Mouse (Mus musculus) heart, embryonic 10.5 days (tissue): ENCODE results near the gene Dennd1a. TPM values are rescaled to one million over a fixed set of nuclear protein-coding genes. Genes with fewer than 3 reads are reported as not detected.

Experiments used
- DNase-seq: peaks from one replicate; pipeline ENCODE4 v3.0.0-alpha.2; 2017; ENCODE audit warnings: low spot score
- H3K27ac ChIP-seq: fragments of 300-500 bp; sonication (generic); 2 replicates; pipeline ENCODE4 v1.5.1; 2016; ENCODE audit warnings: mild to moderate bottlenecking
- H3K27me3 ChIP-seq: fragments of 300-500 bp; sonication (generic); 2 replicates; pipeline ENCODE4 v1.6.1; 2016; ENCODE audit warnings: mild to moderate bottlenecking; ENCODE audit not compliant: poor library complexity, insufficient read depth, severe bottlenecking
- H3K36me3 ChIP-seq: fragments of 300-500 bp; sonication (generic); 2 replicates; pipeline ENCODE4 v1.6.1; 2016; ENCODE audit warnings: mild to moderate bottlenecking, moderate library complexity
- H3K4me1 ChIP-seq: fragments of 300-500 bp; sonication (generic); 2 replicates; pipeline ENCODE4 v1.6.1; 2016; ENCODE audit warnings: mild to moderate bottlenecking
- H3K4me3 ChIP-seq: fragments of 300-500 bp; sonication (generic); 2 replicates; pipeline ENCODE4 v1.5.1; 2016; ENCODE audit warnings: mild to moderate bottlenecking, moderate library complexity
- H3K9me3 ChIP-seq: fragments of 300-500 bp; sonication (generic); 2 replicates; pipeline ENCODE4 v1.6.1; 2016; ENCODE audit warnings: mild to moderate bottlenecking, moderate library complexity
- WGBS: fragments of 180-500 bp; shearing (Covaris S2); methylation state at CpG from one replicate; pipeline ENCODE4 v1.1.7; 2016; 5-methylcytosine and 5-hydroxymethylcytosine counted together
- polyA plus RNA-seq: library from polyadenylated mRNA; unstranded; fragments of >200 nt; fragmentation: Nextera tagmentation; extraction: Ambion mirVana; gene quantifications from 2 replicates; pipeline ENCODE4 v1.2.1, GENCODE M21; 2016

Dennd1a gene
- polyA plus RNA-seq, 1 experiment from 2014 or later: 14.8 TPM

DNA sequence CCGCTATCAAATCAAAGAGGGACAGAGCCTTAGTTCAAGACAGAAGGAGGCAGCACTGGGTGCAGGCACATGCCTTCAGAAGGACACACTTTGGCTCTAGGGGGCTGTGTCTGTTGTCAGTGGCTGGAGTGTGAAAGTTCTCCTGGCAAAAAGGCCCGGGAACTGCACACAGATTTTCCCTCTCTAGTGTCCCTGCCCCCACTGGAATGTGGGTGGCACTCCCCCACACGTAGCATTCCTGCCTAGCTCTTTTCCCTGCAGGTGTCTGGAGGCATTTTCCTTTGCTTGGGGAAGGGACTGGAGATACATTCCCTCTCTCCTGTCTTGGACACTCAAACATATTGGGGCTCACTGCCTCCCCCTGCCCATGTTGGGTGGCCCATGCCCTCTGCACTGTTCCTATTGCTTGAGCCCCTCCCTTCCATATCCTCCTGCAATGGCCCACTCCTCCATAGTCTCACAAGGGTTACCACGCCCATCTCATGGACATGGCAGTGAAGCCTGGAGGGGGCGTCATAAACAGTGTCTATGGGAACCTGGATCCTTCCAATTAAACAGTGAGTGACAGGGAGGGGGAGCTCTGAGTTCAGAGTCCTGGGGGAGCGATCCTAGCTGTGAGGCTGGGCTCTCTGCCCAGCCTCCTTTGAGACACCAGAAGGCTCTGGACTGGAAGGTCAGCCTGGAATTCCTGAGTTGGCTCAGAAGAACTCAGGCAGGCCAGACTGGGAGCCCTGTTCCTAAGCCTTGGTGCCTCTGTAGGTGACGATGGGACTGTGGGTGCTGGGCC, 498.8 kb downstream of the Dennd1a start:
- Histone ChIP-seq H3K36me3 (peaks cover 55% of the 10 kb centered on the region), H3K27ac (peak overlapping the region; percentile 73), H3K27me3 (peaks cover 43% of the 10 kb centered on the region), H3K4me3 (no peak overlapping the region), H3K4me1 (peaks cover 58% of the 10 kb centered on the region), H3K9me3 (no peaks in the 10 kb centered on the region; the same call in 1 of the 2 replicates)
- WGBS: 57% methylated on average over 7 of the region's 7 CpGs
- no peak for DNase-seq

DNA sequence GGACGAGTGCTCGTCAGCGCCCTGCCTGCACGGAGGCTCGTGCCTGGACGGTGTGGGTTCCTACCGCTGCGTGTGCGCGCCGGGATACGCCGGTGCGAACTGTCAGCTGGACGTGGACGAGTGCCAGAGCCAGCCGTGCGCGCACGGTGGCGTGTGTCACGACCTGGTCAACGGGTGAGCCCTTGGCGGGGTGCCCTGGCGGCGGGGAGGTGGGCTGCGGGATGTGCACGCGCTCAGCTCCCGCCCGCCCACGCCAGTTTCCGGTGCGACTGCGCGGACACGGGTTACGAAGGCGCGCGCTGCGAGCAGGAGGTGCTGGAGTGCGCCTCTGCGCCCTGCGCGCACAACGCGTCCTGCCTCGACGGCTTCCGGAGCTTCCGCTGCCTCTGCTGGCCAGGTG, 500.7 kb downstream of the Dennd1a start:
- no peaks in the 10 kb centered on the region; the same call in 1 of the 2 replicates for H3K9me3 ChIP-seq
- peaks cover 24% of the 10 kb centered on the region; the same call in 1 of the 2 replicates for H3K27me3 ChIP-seq
- H3K36me3 ChIP-seq: peaks cover 38% of the 10 kb centered on the region
- H3K4me3 ChIP-seq: peak overlapping the region; percentile 52
- 18% methylated on average over 52 of the region's 52 CpGs for WGBS
- peaks cover 65% of the 10 kb centered on the region for H3K4me1 ChIP-seq
- H3K27ac ChIP-seq: peak overlapping the region; percentile 81
- DNase-seq: peak; percentile 78

DNA sequence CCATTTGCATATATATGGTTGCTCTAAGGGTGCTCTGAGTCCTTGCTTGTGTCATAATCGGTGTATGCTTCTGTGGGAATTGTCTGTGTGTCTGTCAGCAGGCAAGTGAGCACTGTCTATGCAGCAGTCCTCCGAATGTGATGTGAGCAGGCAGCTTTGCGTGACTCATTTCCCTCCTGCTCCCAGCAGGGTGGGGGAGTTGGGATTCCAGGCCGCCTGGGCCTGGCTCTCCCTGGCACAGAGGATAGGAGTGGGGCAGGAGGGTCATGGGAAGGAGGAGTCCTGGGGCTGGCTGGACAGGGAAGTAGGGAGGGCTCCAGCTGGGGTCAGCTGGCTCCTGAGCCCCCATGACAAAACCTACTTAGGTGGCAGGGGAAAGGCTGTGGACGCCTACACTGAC, 502.7 kb downstream of the Dennd1a start:
- Histone ChIP-seq H3K4me3 (no peak overlapping the region), H3K27ac (peak overlapping the region; percentile 67; the same call in 1 of the 2 replicates), H3K36me3 (peaks cover 18% of the 10 kb centered on the region), H3K9me3 (no peaks in the 10 kb centered on the region; the same call in 1 of the 2 replicates), H3K4me1 (peaks cover 82% of the 10 kb centered on the region), H3K27me3 (peaks cover 10% of the 10 kb centered on the region; the same call in 1 of the 2 replicates)
- no peak for DNase-seq
- 55% methylated on average over 5 of the region's 5 CpGs for WGBS

DNA sequence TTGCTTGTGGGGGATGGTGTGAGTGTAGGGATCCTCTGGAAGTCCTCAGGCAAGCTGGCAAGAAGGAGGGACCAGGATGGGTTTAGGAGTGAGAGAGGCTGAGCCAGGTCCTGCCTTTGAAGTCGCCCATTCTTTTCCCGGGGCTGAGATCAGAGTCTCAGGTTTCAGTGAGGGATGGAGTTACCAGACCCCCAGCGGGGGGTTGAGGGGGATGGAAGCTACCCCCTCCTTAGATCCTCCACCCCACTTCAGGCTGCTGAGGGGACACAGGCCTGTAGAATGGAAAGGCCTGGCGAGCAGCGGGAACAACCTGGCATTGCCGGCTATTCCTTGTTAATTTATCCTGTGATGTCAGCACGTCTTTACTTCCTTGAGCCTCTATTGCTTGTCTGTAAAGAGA, 505.2 kb downstream of the Dennd1a start:
- Histone ChIP-seq H3K27ac (peak overlapping the region; percentile 83), H3K36me3 (peaks cover 4% of the 10 kb centered on the region), H3K9me3 (no peaks in the 10 kb centered on the region; the same call in 1 of the 2 replicates), H3K4me3 (no peak overlapping the region), H3K4me1 (peaks cover 83% of the 10 kb centered on the region), H3K27me3 (peaks cover under 1% of the 10 kb centered on the region; the same call in 1 of the 2 replicates)
- no peak for DNase-seq
- WGBS: 14% methylated on average over 7 of the region's 7 CpGs

DNA sequence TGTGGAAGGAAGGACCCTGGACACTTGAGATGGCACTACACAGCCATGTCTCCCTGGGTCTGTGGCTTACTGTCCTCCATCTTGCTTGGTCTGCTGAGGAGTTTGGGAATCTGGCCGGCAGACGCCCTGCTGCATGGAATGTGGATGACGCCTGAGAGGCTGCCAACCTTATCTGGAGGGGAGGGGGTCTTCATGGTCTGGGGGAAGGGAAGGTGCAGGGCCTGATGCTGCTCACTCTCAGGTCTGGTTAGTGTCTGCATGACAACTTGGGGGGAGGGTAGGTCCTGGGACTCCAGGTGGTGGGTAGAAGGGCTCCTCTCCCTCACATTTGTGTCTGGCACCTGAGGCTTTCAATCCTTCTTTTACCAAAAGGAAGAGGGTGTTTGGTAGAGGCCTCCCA, 505.8 kb downstream of the Dennd1a start:
- peaks cover 83% of the 10 kb centered on the region for H3K4me1 ChIP-seq
- H3K4me3 ChIP-seq: peak overlapping the region; percentile 9; the same call in 1 of the 2 replicates
- H3K9me3 ChIP-seq: no peaks in the 10 kb centered on the region; the same call in 1 of the 2 replicates
- 2% methylated on average over 3 of the region's 3 CpGs for WGBS
- H3K27me3 ChIP-seq: no peaks in the 10 kb centered on the region
- no peak for DNase-seq
- peak overlapping the region; percentile 83 for H3K27ac ChIP-seq
- H3K36me3 ChIP-seq: peaks cover 4% of the 10 kb centered on the region

DNA sequence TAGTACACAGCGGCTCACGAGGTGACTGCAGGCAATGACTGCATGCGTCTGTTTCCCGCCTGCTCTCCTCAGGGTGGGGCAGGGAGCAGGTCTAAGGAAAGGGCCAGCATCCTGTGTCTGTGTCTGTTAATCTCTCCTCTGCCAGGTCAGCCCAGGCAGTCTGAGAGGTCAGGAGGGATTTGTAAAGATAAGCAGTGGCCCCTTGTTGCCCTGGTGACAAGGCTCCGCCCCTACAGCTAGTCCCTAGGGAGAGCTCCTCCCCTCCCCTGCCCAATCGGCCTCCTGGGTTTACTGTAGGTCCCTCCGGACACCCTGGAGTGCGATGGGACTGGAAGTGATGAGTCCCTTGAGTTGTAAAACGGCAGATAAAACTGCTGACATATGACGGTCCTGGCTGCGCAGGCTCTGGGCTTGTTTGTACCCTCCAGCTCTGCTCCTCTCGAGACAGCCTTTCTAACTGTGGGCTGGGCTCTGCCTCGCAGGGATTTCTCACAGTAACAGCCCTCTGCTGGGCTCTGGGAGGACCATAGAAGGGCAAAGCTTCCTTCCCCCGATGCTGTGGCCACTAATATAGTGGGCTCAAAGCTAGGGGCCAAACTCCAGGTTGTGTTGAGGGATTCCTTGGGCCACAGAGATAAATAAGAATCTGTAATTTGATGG, 506.8 kb downstream of the Dennd1a start:
- H3K4me1 ChIP-seq: peaks cover 87% of the 10 kb centered on the region

DNA sequence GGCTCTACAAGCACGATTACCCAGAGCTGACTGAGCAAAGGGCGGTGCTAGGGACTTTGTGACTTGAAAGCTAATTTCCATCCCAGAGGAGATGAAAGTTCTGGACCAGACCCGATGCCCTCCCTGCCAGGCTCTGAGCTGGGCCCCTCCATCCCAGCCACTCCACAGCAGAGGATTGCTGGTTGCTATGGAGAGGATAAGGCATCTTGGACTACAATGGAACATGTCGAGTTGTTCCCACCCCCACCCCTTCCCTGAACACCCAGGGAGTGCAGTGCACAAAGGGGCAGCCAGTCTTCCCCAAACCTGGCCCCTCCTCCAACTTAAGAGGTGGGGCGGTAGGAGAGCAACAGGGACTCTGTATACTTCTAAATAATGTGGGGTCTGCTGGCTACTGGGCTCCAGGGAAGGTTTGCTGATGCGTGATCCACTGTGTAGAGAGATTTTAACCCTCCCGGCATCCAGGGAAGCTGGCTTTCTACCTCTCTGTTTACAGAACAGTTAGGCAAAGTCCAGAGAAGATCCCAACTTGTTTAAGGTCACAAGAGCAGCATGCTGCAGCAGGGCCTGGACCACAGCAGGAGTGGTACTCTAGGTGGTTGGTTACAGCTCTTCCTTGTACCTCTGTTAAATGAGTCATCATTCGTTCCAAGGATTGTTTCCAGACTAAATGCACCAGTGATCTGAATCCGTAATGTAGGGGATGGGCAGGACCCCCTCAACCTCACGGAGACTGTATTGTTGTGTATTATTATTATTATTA, 509.1 kb downstream of the Dennd1a start:
- Histone ChIP-seq H3K36me3 (no peaks in the 10 kb centered on the region), H3K9me3 (no peaks in the 10 kb centered on the region), H3K27me3 (no peaks in the 10 kb centered on the region), H3K4me3 (peak overlapping the region; percentile 69), H3K27ac (peak overlapping the region; percentile 88), H3K4me1 (peaks cover 81% of the 10 kb centered on the region)
- no peak for DNase-seq
- WGBS: 35% methylated on average over 10 of the region's 10 CpGs

More for the DNA sequence above, 506.8 kb downstream of the Dennd1a start:
- under 1% methylated on average over 14 of the region's 14 CpGs for WGBS
- H3K9me3 ChIP-seq: no peaks in the 10 kb centered on the region
- H3K27me3 ChIP-seq: no peaks in the 10 kb centered on the region
- no peaks in the 10 kb centered on the region; the same call in 1 of the 2 replicates for H3K36me3 ChIP-seq
- peak; percentile 97 for DNase-seq
- H3K4me3 ChIP-seq: peak overlapping the region; percentile 41
- peak overlapping the region; percentile 83 for H3K27ac ChIP-seq

DNA sequence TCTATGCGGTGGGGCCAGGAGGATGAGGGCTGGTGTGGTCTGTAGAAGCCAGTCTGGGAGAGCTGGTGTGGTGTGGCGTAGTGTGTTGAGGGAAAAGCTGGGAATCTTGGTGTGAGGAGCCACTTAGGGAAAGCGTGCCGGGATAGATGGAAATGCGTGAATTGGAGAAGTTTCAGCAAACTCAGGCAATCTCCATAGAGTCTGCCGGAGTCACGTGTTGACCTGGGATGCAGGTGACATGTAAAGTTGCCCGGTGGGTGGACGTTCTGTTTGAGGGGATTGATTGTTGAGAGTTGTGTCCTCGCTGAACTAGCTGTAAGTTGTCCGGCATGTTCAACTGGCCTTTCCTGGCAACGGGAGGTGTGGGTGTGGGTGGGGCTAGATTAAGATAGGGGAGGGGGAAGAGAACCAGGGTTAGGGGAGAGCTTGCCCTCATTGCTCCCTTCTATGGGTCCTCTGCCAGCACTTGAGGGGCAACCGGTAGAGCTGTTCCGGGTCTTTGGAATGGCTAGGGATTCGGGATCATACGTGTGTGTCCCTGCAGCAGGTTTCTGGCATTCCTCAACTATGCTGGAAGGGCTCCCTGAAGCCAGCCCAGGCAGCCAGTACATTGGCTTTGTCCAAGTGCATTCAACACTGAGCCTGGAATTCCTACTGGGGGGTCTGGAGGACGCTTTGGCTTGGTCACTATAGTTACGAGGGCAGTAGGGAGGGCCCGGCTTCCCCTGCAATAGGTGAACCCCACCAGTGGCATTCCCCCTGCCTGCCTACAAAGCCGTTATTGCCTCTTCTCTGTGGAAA, 510.4 kb downstream of the Dennd1a start:
- Histone ChIP-seq H3K4me3 (peak overlapping the region; percentile 69), H3K4me1 (peaks cover 71% of the 10 kb centered on the region), H3K36me3 (no peaks in the 10 kb centered on the region), H3K27ac (peak overlapping the region; percentile 88), H3K27me3 (no peaks in the 10 kb centered on the region), H3K9me3 (no peaks in the 10 kb centered on the region)
- no peak for DNase-seq
- WGBS: 8% methylated on average over 20 of the region's 20 CpGs

DNA sequence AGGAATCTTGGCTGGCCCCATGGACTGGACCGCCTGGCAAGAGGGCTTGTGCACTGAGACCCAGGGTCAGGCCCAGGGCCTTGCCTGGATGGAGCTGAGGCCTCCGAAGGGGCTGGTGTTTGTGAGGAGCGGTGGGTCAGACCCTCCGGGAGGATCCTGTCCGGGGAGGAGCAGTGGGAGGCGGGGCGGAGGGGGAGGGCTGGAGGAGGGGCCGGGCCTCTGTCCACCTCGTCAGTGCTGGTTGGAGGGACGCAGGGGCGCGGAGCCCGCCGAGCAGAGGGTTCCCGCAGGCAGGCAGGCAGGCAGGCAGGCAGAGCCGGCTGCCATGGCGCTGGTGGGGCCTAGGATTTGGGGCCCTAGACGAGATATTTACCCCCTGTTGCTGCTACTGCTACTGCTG, 511.2 kb downstream of the Dennd1a start, which contains the start of gene Crb2:
Crb2 (plus strand) TSS at position 234 of the 400 bp plus-strand sequence.
- Histone ChIP-seq H3K4me3 (peak within 1 kb of the TSS; percentile 69), H3K4me1 (peaks cover 70% of the 10 kb centered on the region), H3K27me3 (no peaks in the 10 kb centered on the region), H3K36me3 (no peaks in the 10 kb centered on the region), H3K27ac (peak within 1 kb of the TSS; percentile 88), H3K9me3 (no peaks in the 10 kb centered on the region)
- peak; percentile 92 for DNase-seq
- 0% methylated on average over 18 of the region's 18 CpGs for WGBS

DNA sequence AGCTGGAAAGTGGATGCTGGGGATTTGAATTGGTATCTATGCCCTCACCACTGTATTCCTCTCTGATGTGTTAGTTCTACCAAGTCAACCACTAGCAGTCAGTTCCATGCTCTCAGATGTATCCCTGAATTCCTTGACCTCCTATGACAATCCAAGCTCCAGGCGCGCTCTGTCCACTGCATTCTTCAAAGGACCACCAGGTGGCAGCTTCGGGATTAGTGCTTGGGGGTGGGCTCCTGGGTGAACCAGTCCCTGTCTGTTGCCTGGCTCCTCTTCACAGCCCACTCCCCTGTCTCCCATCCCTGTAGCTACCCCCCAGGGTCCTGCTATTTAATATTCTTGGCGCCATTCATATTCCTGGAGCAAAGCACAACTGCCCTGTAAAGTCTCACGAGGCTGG, 512.6 kb downstream of the Dennd1a start:
- H3K9me3 ChIP-seq: no peaks in the 10 kb centered on the region
- 7% methylated on average over 5 of the region's 5 CpGs for WGBS
- no peak overlapping the region for H3K27ac ChIP-seq
- no peaks in the 10 kb centered on the region for H3K27me3 ChIP-seq
- no peak overlapping the region for H3K4me3 ChIP-seq
- peaks cover 57% of the 10 kb centered on the region for H3K4me1 ChIP-seq
- peak; percentile 89 for DNase-seq
- H3K36me3 ChIP-seq: no peaks in the 10 kb centered on the region

DNA sequence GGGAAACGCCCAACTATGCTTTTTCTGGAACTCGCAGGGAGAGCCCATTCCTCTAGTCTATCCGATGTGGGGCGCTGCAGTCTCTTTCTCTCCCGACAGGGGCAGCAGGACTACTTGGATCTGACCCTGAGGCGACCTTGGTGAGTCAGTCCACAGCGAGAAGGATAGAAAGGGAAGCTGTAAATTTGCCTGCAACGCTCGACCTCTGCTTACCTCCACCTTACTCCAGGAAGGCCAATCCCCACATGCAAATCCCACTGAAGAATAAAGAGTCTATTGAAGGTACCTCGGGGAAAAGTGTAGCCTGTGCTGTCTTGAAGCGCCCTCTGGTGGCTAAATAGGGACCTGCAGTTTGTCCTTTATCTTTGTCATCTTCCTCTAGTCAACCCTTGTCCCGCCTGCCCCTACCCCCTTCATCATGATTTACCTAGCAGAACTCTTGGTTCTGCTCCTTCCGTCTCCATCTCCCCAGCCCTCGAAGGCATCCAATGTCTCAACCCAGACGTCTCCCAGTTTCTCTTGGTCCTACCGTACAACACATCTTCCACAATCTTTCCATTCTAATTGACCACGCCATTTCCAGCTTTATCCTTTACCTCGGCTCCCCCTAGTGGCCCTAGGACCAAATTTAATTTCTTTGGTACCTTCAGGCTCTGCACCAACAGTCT, 515.4 kb downstream of the Dennd1a start:
- Histone ChIP-seq H3K36me3 (no peaks in the 10 kb centered on the region), H3K4me1 (peaks cover 55% of the 10 kb centered on the region), H3K27ac (peak overlapping the region; percentile 85), H3K9me3 (no peaks in the 10 kb centered on the region), H3K27me3 (no peaks in the 10 kb centered on the region), H3K4me3 (peak overlapping the region; percentile 57)
- under 1% methylated on average over 18 of the region's 18 CpGs for WGBS
- no peak for DNase-seq
